Mouse (Mus musculus) lung, embryonic 15.5 days (tissue): ENCODE results near the gene Gm17482. TPM values are rescaled to one million over a fixed set of nuclear protein-coding genes. Genes with fewer than 3 reads are reported as not detected.

Experiments
- ATAC-seq: fragments of 200-750 bp; cut with Nextera tagmentation; 2 replicates; pipeline ENCODE4 v1.8.0; 2017; ENCODE audit warnings: moderate number of reproducible peaks, borderline replicate concordance; ENCODE audit not compliant: low FRiP score, low TSS enrichment; ENCODE audit errors: extremely low read depth
- H3K27ac ChIP-seq: fragments of 300-500 bp; sonication (generic); 2 replicates; pipeline ENCODE4 v1.5.1; 2015; ENCODE audit warnings: moderate library complexity, mild to moderate bottlenecking, inconsistent platforms
- H3K27me3 ChIP-seq: fragments of 300-500 bp; sonication (generic); 2 replicates; pipeline ENCODE4 v1.6.1; 2015; ENCODE audit warnings: inconsistent platforms
- H3K36me3 ChIP-seq: fragments of 300-500 bp; sonication (generic); 2 replicates; pipeline ENCODE4 v1.6.1; 2015; ENCODE audit warnings: inconsistent platforms
- H3K4me1 ChIP-seq: fragments of 300-500 bp; sonication (generic); 2 replicates; pipeline ENCODE4 v1.6.1; 2015; ENCODE audit warnings: inconsistent platforms
- H3K4me2 ChIP-seq: fragments of 300-500 bp; sonication (generic); 2 replicates; pipeline ENCODE4 v1.6.1; 2015; ENCODE audit warnings: inconsistent platforms, mild to moderate bottlenecking, moderate library complexity
- H3K4me3 ChIP-seq: fragments of 300-500 bp; sonication (generic); 2 replicates; pipeline ENCODE4 v1.5.1; 2015; ENCODE audit warnings: mild to moderate bottlenecking, inconsistent platforms
- H3K9ac ChIP-seq: fragments of 300-500 bp; sonication (generic); 2 replicates; pipeline ENCODE4 v1.6.1; 2015; ENCODE audit warnings: inconsistent platforms
- H3K9me3 ChIP-seq: fragments of 300-500 bp; sonication (generic); 2 replicates; pipeline ENCODE4 v1.6.1; 2016; ENCODE audit warnings: inconsistent platforms
- WGBS: fragments of 180-500 bp; shearing (Covaris S2); methylation state at CpG from one replicate; pipeline ENCODE4 v1.1.7; 2015; 5-methylcytosine and 5-hydroxymethylcytosine counted together
- polyA plus RNA-seq: library from polyadenylated mRNA; unstranded; fragments of >200 nt; fragmentation: Nextera tagmentation; extraction: Ambion mirVana; gene quantifications from 2 replicates; pipeline ENCODE4 v1.2.1, GENCODE M21; 2015

Gm17482 gene
- polyA plus RNA-seq: not detected in 2 replicates

GRCm38 (mm10) chr6:115227043-115227442, at the start of gene Gm17482:
Gm17482 (plus strand) TSS chr6:115227343.
- Histone ChIP-seq H3K27ac (0 out of 2 replicates have a peak within 1 kb of the TSS, but pooled peaks have one; percentile 1), H3K27me3 (no peaks in the 10 kb centered on the region), H3K4me2 (no peak within 1 kb of the TSS), H3K4me3 (no peak within 1 kb of the TSS), H3K9me3 (no peaks in the 10 kb centered on the region), H3K36me3 (no peaks in the 10 kb centered on the region), H3K9ac (no peak within 1 kb of the TSS), H3K4me1 (peaks cover 5% of the 10 kb centered on the region)
- WGBS: 73% methylated on average over 4 of the region's 4 CpGs
- no peak for ATAC-seq

DNA sequence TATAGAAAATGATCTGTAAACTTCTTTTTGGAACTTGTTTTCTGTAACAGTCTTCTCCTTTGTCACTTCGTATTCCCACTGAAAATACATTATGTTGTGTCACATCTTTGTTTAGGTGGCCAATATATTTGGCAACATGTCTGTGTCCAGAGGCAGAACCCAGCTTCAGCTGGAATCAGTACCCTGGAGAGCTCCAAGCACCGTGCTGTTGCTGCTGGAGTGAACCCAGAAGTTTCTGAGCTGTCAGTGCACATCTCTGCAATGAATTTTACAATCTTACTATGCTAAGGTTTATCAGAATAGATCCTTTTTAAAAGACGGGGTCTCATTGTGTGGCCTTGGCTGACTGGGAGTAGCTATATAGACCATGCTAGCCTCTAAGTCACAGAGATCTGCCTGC, 48.3 kb upstream of the Gm17482 start:
- Histone ChIP-seq H3K9ac (no peak overlapping the region), H3K4me2 (no peak overlapping the region), H3K36me3 (no peaks in the 10 kb centered on the region), H3K27me3 (no peaks in the 10 kb centered on the region), H3K4me3 (no peak overlapping the region), H3K4me1 (no peaks in the 10 kb centered on the region), H3K9me3 (no peaks in the 10 kb centered on the region), H3K27ac (no peak overlapping the region)
- 17% methylated on average over 3 of the region's 3 CpGs for WGBS
- no peak for ATAC-seq

GRCm38 (mm10) chr6:115181094-115181493, 46.0 kb upstream of the Gm17482 start:
- no peaks in the 10 kb centered on the region for H3K27me3 ChIP-seq
- no peak overlapping the region for H3K9ac ChIP-seq
- no peaks in the 10 kb centered on the region for H3K36me3 ChIP-seq
- no peak overlapping the region for H3K4me2 ChIP-seq
- no peak overlapping the region for H3K4me3 ChIP-seq
- ATAC-seq: no peak
- H3K9me3 ChIP-seq: no peaks in the 10 kb centered on the region
- WGBS: 70% methylated on average over 2 of the region's 2 CpGs
- no peaks in the 10 kb centered on the region for H3K4me1 ChIP-seq
- no peak overlapping the region for H3K27ac ChIP-seq

GRCm38 (mm10) chr6:115191111-115191510, 36.0 kb upstream of the Gm17482 start:
- Histone ChIP-seq H3K36me3 (no peaks in the 10 kb centered on the region), H3K9ac (no peak overlapping the region), H3K9me3 (no peaks in the 10 kb centered on the region), H3K27ac (no peak overlapping the region), H3K4me2 (no peak overlapping the region), H3K4me3 (no peak overlapping the region), H3K27me3 (no peaks in the 10 kb centered on the region), H3K4me1 (no peaks in the 10 kb centered on the region)
- WGBS: 41% methylated on average over 7 of the region's 7 CpGs
- ATAC-seq: no peak

GRCm38 (mm10) chr6:115200753-115201152, 26.4 kb upstream of the Gm17482 start:
- WGBS: 36% methylated on average over 3 of the region's 3 CpGs
- no peaks in the 10 kb centered on the region for H3K36me3 ChIP-seq
- no peak for ATAC-seq
- H3K4me2 ChIP-seq: no peak overlapping the region
- H3K9ac ChIP-seq: no peak overlapping the region
- H3K9me3 ChIP-seq: no peaks in the 10 kb centered on the region
- H3K27me3 ChIP-seq: no peaks in the 10 kb centered on the region
- H3K4me3 ChIP-seq: no peak overlapping the region
- no peaks in the 10 kb centered on the region for H3K4me1 ChIP-seq
- no peak overlapping the region for H3K27ac ChIP-seq

- no peaks in the 10 kb centered on the region for H3K27me3 ChIP-seq
- H3K4me2 ChIP-seq: no peak overlapping the region
- WGBS: 48% methylated on average over 3 of the region's 3 CpGs
- ATAC-seq: no peak
- no peak overlapping the region for H3K27ac ChIP-seq
- H3K9ac ChIP-seq: no peak overlapping the region
- no peaks in the 10 kb centered on the region for H3K4me1 ChIP-seq
- H3K4me3 ChIP-seq: no peak overlapping the region
- H3K36me3 ChIP-seq: no peaks in the 10 kb centered on the region
- no peaks in the 10 kb centered on the region for H3K9me3 ChIP-seq
These were observed 24.1 kb upstream of the Gm17482 start for GRCm38 (mm10) chr6:115203029-115203428.

DNA sequence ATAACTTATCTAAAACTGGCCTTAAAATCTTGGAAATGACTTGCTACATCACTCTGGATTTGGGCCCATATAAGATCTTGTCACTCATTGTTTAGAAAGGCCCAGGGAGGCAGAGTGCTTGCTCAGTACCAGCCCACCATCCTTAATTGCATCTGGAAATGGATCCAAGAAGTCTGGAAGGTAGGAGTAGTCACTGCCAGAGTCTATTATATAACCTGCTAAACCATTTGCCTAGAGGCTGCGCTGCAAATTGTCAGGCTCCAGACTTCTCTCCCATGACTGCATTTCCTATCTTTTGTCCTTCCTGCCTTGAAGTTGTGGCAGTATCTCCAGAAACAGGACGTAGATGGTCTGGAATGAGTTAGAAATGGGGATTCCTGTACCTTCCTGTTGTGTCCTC, 17.0 kb upstream of the Gm17482 start:
- Histone ChIP-seq H3K36me3 (no peaks in the 10 kb centered on the region), H3K27ac (no peak overlapping the region), H3K9me3 (no peaks in the 10 kb centered on the region), H3K4me2 (no peak overlapping the region), H3K4me3 (no peak overlapping the region), H3K4me1 (peaks cover 12% of the 10 kb centered on the region), H3K9ac (no peak overlapping the region), H3K27me3 (no peaks in the 10 kb centered on the region)
- 43% methylated on average over 2 of the region's 2 CpGs for WGBS
- no peak for ATAC-seq

GRCm38 (mm10) chr6:115210820-115211219, 16.3 kb upstream of the Gm17482 start:
- no peaks in the 10 kb centered on the region for H3K9me3 ChIP-seq
- H3K4me2 ChIP-seq: no peak overlapping the region
- H3K27me3 ChIP-seq: no peaks in the 10 kb centered on the region
- no peaks in the 10 kb centered on the region for H3K36me3 ChIP-seq
- H3K4me1 ChIP-seq: peaks cover 12% of the 10 kb centered on the region
- no peak overlapping the region for H3K4me3 ChIP-seq
- no peak overlapping the region for H3K9ac ChIP-seq
- 37% methylated on average over 3 of the region's 3 CpGs for WGBS
- no peak for ATAC-seq
- no peak overlapping the region for H3K27ac ChIP-seq

DNA sequence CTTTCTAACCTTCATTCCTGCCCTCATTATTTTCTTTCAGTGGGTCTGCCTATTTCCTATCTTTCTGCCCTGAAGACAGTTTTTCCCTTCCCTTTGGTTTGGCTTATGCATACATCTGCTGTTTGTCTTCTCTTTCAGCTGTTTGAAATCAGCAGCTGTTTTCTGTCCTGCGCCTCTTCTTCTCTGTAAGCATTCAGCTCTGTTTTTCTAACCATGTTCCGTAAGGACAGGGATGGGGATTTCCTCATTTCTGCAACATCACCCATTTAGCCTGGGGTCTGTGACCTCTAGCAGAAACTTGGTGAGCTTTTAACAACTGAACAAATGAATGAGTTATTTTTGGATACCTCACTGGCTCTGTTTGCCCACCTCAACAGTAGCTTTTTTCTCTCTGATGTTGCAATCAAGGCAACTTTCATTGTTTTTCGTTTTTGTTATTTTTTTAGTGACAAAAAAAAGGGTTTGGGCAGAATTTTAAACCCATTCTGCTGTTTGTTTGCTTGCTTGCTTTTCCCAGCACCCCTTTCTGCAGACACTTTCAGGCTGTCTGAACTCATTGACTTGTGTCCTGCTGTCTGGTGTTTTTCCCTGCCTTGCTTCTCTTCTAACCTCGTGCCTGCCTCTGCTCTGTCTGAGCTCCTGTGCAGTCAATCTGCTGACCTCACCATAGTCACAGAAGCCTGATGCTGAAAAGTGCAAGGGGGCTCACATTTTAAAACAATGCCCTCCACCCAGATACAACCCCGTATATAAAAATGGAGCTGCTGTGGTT, 14.8 kb upstream of the Gm17482 start:
- H3K9me3 ChIP-seq: no peaks in the 10 kb centered on the region
- no peak overlapping the region for H3K9ac ChIP-seq
- ATAC-seq: peak; percentile 35; the same call in 1 of the 2 replicates
- no peaks in the 10 kb centered on the region for H3K27me3 ChIP-seq
- H3K4me3 ChIP-seq: no peak overlapping the region
- H3K36me3 ChIP-seq: no peaks in the 10 kb centered on the region
- no peak overlapping the region for H3K4me2 ChIP-seq
- peaks cover 12% of the 10 kb centered on the region for H3K4me1 ChIP-seq
- WGBS: 32% methylated on average over 5 of the region's 5 CpGs
- peak overlapping the region; percentile 54 for H3K27ac ChIP-seq

- no peak overlapping the region for H3K4me3 ChIP-seq
- WGBS: 51% methylated on average over 5 of the region's 5 CpGs
- peaks cover 12% of the 10 kb centered on the region for H3K4me1 ChIP-seq
- no peaks in the 10 kb centered on the region for H3K27me3 ChIP-seq
- no peaks in the 10 kb centered on the region for H3K36me3 ChIP-seq
- peak overlapping the region; percentile 54 for H3K27ac ChIP-seq
- no peak overlapping the region for H3K4me2 ChIP-seq
- no peaks in the 10 kb centered on the region for H3K9me3 ChIP-seq
- ATAC-seq: no peak
- no peak overlapping the region for H3K9ac ChIP-seq
These were observed 14.0 kb upstream of the Gm17482 start for GRCm38 (mm10) chr6:115213129-115213528.

DNA sequence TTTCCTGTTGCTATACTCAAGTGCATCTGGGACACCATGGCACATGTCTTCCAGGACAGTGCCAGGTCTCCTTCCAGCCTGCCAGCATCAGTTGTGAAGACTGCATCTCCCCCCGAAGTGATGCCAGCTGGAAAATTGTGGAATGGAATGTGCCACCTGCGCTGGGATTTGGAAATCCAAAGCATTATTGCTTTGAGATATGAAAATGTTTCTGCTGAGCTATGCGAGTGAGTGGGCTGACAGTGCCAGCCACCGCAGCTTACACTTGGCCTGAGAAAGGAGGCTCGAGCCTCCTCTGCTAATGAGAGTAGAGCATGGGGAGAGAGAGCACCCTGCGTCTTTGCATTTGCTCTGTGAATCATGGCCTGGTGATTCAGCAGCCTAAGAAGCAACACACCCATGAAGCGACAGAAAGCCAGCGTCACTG, 5.9 kb upstream of the Gm17482 start:
- no peak overlapping the region for H3K4me3 ChIP-seq
- WGBS: 83% methylated on average over 8 of the region's 8 CpGs
- H3K9ac ChIP-seq: no peak overlapping the region
- H3K4me2 ChIP-seq: no peak overlapping the region
- no peaks in the 10 kb centered on the region for H3K36me3 ChIP-seq
- no peaks in the 10 kb centered on the region for H3K4me1 ChIP-seq
- H3K27ac ChIP-seq: no peak overlapping the region
- no peaks in the 10 kb centered on the region for H3K9me3 ChIP-seq
- no peak for ATAC-seq
- H3K27me3 ChIP-seq: no peaks in the 10 kb centered on the region

DNA sequence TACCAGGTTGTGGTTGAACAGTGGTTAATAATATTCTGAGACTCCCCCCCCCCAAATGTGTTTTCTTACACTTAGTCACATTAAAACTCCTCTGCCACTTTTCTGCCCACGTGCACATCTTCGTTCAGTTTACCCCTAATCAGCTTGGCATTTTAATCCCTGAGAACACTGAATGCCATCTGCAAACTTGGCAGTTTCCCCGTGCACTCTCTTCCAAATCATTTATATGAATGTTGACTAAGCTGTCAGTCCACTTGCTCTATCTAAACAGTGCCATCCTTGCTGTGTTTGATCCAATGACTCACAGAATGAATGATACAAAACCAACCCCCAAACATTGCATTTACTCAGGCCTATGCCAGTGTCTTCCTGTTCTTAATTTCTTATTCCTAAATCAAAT, 1.6 kb upstream of the Gm17482 start:
- 32% methylated on average over 3 of the region's 3 CpGs for WGBS
- Histone ChIP-seq H3K9ac (no peak overlapping the region), H3K4me2 (no peak overlapping the region), H3K27me3 (no peaks in the 10 kb centered on the region), H3K27ac (no peak overlapping the region), H3K9me3 (no peaks in the 10 kb centered on the region), H3K4me1 (no peaks in the 10 kb centered on the region), H3K36me3 (no peaks in the 10 kb centered on the region), H3K4me3 (no peak overlapping the region)
- ATAC-seq: no peak
